Mouse (Mus musculus) ES-Bruce4 (cell line): ENCODE results near the gene Klhl30.

ENCODE experiments used
- EP300 ChIP-seq: IDR thresholded peaks from 2 replicates; pipeline ENCODE4 v1.6.1; 2011; ENCODE audit warnings: low read depth, low read length; ENCODE audit not compliant: insufficient read depth
- POLR2A ChIP-seq: IDR thresholded peaks from one replicate; pipeline ENCODE4 v1.8.1; 2011; ENCODE audit warnings: low read length; ENCODE audit not compliant: insufficient read depth

DNA sequence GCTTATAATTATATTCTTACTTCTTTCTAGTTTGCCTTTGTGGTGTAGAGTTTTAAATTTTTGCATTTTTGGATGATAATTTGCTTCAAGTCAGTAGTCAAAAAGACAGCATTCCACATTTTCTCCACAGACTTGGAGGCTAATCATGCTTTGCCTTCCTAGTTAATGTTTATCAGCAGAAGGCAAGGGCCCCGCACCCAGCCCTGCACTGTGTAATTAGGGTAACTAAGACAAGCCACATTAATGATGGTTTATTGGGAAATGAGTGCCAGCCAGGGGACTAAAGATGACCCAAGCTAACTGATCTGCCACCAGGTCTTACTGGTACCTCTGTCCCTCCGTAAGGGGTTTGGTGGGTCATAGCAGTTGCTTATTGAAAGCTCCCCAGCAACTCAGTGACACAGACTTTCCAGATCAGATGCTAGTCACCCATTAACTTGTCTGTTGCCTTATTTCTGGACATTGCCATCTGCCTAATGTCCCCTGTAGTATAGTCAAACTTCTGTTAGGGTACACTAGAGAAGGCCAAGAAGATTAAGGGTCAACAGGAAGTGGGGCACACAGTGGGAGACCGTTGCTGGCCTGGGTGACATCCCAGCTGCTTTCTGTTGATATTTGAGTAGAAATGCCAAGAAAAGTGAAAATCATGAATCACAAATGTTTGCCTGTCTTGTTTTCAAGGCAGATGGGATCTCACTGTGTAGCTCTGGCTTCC is 49.5 kb upstream of the Klhl30 start:
- TF ChIP-seq POLR2A (no peak), EP300 (no peak)
